Mouse (Mus musculus): ENCODE data around the gene H3f3b.

H3f3b gene

GRCm38 (mm10) chr11:116001725-116002124 lies 26.0 kb downstream of the H3f3b start:
- no peak for DNase-seq (ENCODE audit: low read depth)

- DNase-seq (ENCODE audit: low read depth), result no peak
Measured at GRCm38 (mm10) chr11:116000607-116001006, 27.2 kb downstream of the H3f3b start.

GRCm38 (mm10) chr11:115999538-116000143 lies 28.1 kb downstream of the H3f3b start:
- peak; percentile 89 for DNase-seq (ENCODE audit: low read depth)

- DNase-seq (ENCODE audit: low read depth), result no peak
Measured at GRCm38 (mm10) chr11:115999027-115999426, 28.7 kb downstream of the H3f3b start.

- no peak for DNase-seq (ENCODE audit: low read depth)
Measured at GRCm38 (mm10) chr11:115997662-115998061, 30.1 kb downstream of the H3f3b start.

GRCm38 (mm10) chr11:115997047-115997446 lies 30.7 kb downstream of the H3f3b start:
- no peak for DNase-seq (ENCODE audit: low read depth)

- DNase-seq (ENCODE audit: low read depth), result no peak
Measured at GRCm38 (mm10) chr11:115995256-115995655, 32.5 kb downstream of the H3f3b start.

GRCm38 (mm10) chr11:115992098-115992497 lies 35.7 kb downstream of the H3f3b start:
- no peak for DNase-seq (ENCODE audit: low read depth)

- no peak for DNase-seq (ENCODE audit: low read depth)
Measured at GRCm38 (mm10) chr11:115989686-115990085, 38.1 kb downstream of the H3f3b start.

- DNase-seq (ENCODE audit: low read depth), result no peak
Measured at GRCm38 (mm10) chr11:115983291-115983690, 44.5 kb downstream of the H3f3b start.

GRCm38 (mm10) chr11:115982472-115982871 lies 45.3 kb downstream of the H3f3b start:
- no peak for DNase-seq (ENCODE audit: low read depth)

GRCm38 (mm10) chr11:115975544-115975943 lies 52.2 kb downstream of the H3f3b start:
- DNase-seq (ENCODE audit: low read depth), result peak; percentile 13

GRCm38 (mm10) chr11:115975083-115975420 lies 52.7 kb downstream of the H3f3b start:
- DNase-seq (ENCODE audit: low read depth), result no peak

- peak; percentile 72 for DNase-seq (ENCODE audit: low read depth)
Measured at GRCm38 (mm10) chr11:115974309-115975082, 53.3 kb downstream of the H3f3b start, which contains the start of gene Itgb4. Gene Itgb4 (plus strand): TSS chr11:115974709.

All from induced T-regulatory cell, adult 2 months (primary cell).